Mouse (Mus musculus) cerebellum, adult 11 months (tissue): ENCODE measurements around the gene Csrnp1.

Source experiments
- DNase-seq: peaks from one replicate; pipeline ENCODE4 v3.0.0; 2022

The Csrnp1 gene

DNA sequence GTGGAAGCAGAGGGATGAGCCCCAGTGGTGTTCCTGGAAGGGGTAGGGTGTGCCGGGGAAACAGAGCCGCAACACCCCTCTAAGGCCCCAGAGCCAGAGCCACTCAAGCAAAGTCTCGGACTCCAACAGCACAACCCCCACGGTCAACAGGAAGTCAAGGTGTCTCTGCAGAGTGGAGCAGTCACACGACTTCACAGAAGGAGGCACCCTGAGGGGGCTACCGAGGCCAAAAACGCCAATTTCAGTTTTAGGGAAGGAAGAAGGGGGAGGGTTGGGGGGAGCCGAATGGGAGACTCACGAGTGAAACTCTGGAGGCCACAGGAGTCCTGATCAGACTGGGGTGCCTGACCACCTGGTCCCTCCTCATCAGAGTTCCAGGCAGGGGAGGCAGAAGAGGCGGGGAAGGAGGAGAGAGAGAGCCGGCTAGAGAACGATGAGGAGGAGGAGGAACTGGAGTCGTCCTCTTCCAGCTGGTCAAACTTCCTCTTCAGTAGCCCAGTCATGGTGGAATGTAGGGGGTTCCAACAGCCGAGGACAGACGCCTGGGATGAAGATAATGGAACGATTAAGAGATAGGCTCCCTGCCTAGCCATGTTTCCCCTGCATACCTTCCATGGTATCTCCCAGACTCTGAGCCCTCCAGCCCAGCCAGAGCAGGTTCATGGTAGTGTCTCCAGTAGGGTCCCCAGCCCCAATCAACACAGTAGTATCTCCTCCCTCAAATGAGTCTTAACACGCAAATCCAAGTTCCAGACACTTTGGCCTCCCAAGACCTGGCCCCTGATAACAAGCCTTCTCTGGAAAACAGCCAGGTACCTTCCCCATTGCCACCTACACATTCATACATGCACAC, 7.5 kb downstream of the Csrnp1 start:
- DNase-seq, result no peak

- DNase-seq, result no peak
Measured at GRCm38 (mm10) chr9:119975286-119975685, 9.2 kb downstream of the Csrnp1 start.

DNA sequence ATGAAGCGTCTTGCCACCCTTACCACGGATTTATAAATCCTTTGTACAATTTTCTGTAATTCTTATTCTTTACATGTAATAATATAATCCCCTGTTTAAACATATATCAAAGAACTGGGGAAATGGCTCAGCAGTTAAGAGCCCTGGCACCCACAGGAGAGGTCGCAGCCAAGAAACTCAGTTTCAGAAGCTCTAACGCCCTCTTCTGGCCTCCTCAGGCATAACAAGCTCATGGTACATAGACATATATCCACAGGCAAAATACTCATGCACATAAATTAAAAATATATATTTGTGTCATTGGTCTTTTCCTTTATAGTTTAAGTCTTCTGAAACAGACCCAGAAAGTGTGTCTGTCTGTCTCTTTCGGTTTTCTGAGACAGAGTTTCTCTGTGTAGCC, 9.8 kb downstream of the Csrnp1 start:
- no peak for DNase-seq

- no peak for DNase-seq
Measured at GRCm38 (mm10) chr9:119973869-119974520, 10.5 kb downstream of the Csrnp1 start.

DNA sequence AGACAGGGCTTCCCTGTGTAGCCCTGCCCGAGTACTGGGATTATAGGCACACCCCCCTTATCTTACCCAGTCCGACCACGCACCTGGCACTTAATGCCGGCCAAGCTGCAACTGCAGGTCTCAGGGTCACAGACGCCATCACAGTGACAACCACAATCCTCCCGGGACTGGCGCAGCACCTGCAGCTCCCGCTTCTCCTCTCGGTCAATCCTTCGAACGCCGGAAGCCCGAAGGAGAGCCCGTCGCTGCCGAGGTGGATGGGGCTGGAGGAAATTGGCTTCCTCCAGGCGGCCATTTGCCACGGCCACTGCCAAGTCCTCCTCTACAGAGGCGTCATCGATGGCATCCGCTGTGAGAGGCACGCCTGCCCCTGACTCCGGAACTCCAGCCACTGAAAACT, 11.2 kb downstream of the Csrnp1 start:
- DNase-seq, result no peak

GRCm38 (mm10) chr9:119972582-119972981, 11.9 kb downstream of the Csrnp1 start:
- DNase-seq, result peak; percentile 63

DNA sequence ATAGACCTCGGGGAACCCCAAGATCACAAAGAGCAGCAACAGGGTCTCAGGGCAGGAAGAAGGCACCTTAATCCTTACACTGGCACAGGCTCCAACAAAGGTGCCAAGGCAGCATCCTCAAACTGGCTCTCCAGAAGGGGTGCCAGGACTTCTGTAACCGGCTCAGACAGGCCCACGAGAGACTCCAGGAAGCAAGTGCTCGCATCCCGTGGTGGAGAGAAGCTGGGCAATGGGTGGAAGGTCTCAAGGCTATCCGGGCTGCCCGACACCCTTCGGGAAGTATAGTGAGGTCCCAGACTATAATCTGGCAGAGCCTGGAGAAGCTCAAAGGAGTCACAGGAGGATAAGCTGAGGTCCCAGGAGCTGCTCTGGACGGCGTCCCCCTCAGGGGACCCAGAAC, 12.3 kb downstream of the Csrnp1 start:
- DNase-seq, result no peak

GRCm38 (mm10) chr9:119970763-119971656, 13.4 kb downstream of the Csrnp1 start:
- peak; percentile 78 for DNase-seq

DNA sequence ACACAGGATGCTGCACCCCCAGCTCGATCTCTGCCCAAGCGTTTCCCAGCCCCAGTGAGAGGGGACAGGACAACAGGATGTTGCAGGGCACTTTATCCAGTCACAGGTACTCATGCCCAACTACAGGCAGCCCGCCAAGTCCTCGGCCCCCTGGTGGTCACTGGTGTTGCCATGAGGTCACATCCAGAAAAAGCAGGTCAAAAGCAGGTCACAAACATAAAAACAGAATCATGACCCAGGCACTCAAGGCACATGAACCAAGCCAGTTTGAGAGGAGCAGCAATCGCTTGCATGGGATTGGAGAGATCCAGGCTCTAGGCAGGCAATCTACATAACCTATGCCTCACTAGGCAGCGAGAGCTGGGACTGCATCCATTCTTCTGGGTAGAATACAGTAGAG, 14.2 kb downstream of the Csrnp1 start:
- peak; percentile 66 for DNase-seq

DNA sequence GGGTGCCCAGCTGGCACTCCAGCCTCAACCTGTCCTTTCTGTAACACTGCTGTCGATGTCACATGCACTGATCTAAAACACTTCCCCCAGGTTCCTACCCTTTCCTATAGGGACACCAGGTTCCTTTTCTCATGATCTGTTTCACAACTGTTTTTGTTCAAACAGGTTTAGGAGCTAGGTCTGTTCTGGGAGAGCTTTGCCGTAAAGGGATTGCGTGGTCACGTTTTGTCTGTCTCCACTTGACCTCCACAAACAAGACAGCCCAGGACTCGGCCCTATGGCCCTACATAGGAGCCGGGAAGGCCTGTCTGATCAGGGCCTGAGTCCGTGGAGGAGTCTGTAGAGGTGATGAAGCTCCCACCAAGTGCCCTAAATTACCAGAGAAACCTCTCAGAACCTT, 14.6 kb downstream of the Csrnp1 start:
- no peak for DNase-seq

GRCm38 (mm10) chr9:119966221-119966910, 18.1 kb downstream of the Csrnp1 start:
- no peak for DNase-seq

GRCm38 (mm10) chr9:119965186-119965585, 19.3 kb downstream of the Csrnp1 start:
- DNase-seq, result no peak

- DNase-seq, result no peak
Measured at GRCm38 (mm10) chr9:119964206-119964605, 20.3 kb downstream of the Csrnp1 start.

- peak; percentile 43 for DNase-seq
Measured at GRCm38 (mm10) chr9:119962987-119963667, 21.3 kb downstream of the Csrnp1 start.

DNA sequence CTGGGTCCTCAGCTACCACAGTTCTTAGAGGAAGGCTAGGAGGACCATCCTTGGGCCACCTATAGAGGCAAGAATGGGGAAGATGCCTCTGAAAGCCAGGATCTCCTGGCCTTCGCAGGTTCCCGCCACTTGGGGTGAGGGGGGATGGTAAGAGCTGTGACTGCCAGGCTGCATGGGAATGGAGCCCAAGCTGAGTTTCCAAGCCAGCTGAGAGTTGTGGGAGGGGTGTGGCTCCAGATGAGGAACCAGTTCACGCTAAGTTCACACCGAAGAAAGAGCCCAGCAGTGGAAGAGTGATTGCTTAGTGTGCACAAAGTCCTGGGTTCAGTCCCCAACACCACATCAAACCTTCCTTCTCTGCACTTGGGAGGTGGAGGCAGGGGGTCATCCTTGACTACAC, 22.2 kb downstream of the Csrnp1 start:
- no peak for DNase-seq

GRCm38 (mm10) chr9:119958835-119959234, 25.6 kb downstream of the Csrnp1 start:
- DNase-seq, result no peak

DNA sequence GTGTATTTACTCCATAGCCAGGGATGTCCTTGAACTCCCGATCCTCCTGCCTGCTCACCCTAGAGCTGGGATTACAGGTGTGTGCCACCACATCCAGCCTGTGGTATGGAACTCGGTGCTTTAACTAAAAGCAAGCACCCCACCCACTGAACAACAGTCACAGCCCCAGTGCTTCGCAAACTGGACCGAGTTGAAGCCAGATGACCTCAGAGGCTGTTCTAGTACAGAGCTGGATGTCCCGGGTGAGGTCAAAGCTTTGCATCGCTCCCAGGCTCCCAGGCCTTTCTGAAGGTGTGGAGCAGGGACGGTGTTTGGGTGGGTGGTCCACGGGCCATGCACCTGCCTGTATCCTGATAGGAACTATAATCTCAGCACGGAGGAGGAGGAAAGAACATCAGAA, 33.1 kb downstream of the Csrnp1 start:
- no peak for DNase-seq

DNA sequence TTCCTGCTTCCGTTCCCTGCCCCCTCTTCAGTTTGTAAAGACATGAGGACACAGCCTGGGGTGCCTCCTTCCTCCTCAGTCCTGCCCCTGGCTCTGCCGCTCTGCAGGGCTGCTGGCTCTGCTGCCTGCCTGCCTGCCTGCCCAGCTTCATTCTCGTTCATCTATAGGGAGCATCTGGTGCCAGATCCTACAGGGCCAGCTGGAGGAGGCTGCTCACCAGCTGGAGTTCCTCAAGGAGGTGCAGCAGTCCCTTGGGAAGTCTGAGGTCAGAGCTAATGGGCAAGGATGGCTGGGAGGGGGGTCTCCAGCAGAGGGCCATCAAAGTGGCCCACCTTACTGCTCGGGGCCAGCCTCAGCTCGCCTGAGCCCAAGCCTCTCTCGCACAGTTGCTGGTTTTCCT, 34.0 kb downstream of the Csrnp1 start:
- DNase-seq, result no peak

DNA sequence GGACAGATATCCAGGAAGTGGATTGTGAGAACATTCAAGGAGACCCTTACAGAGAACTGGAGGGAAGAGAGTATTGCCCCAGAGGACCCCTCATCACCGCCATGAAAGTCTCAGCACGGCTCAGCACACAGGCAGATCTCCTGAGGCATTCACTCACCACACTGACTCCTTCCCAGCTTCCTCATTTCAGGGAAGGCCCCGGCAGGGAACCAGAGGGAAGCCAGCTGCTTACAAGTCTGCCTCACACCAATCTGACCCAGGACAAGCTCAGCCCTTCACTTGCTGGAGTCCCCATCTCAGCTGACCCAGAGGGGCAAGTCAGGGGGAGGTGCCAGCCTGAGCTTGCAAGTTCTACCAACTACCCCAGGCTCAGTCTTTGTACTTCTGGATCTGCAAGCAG, 35.7 kb downstream of the Csrnp1 start:
- DNase-seq, result no peak

DNA sequence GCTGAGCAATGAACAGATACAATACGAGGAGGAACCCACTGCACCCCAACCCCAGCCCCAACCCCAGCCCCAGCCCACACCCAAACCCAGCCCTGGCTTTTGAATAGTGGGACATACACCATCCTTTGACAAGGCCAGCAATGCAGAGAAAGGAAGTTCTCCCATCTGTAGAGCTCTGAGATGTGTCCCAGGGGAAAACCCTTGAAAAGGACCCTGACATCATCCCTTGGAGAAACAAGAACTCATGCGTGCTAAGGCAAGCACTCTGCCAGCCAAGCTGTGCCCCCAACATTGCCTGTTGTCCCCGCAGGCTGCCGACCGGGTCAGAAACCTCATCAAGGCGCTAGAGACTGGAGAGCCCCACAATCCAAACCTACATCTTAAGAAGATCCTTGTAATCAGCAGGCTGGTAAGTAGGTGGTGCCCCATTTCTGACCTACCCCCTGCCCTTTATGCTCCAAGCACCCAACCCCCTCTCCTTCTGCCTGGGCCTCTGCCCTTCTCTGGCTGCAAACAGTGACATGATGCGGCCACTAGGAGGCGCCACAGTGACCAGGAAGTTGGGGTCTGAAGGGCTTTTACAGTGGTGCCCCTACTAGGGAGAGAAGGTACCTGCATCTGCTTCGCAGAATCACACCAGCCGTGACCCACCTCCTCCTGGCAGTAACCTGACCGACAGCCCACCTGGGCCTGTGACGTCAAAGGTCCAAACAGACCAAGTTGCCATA, 39.1 kb downstream of the Csrnp1 start:
- DNase-seq, result no peak

DNA sequence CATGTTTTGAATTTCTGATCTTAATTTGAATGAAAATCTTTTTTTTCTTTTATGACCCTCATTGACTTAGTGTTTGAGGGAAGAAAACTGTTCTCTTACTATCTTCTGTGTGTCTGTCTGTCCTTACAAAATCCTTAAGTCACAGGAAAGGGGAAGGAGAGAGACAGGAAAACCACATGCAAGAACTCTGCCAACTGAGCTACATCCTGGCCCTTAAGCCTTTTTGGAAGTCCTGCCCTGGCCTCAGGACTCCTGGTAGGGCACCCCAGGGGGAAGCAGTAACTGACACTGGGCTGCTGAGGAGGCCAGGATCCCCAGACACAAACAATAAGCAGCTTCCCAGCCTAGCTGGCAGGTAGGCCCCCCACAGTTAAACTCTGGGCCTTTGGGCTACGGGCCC, 41.1 kb downstream of the Csrnp1 start:
- DNase-seq, result no peak

DNA sequence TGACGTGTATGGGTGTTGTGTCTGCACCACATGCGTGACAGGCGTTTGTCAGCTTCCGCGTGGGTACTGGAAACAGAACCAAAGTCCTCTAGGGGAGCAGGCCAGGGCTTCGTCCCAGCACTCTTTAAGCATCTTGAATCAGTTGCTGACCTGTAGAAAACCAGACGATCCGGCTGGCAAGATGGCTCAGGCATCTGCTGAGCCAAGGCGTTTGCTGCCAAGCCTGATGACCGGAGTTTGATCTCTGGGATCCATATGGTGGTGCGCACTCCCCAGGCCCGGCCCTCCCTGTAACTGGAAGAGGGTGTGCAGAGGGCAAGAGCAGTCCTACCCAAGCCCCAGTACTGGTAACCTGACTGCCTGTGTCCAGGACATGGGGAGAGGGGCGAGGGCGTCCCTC, 42.6 kb downstream of the Csrnp1 start:
- no peak for DNase-seq
